Mouse (Mus musculus) neutrophil, adult 5-6 weeks (primary cell): ENCODE data around the gene Pex5. TPM values are rescaled to one million over a fixed set of nuclear protein-coding genes. Genes with fewer than 3 reads are reported as not detected.
A peak's percentile ranks its signal among the peaks of the same experiment; 100 is the strongest.

ENCODE experiments used
- ATAC-seq: fragments of 151-379, 151-347 bp; 2 replicates; pipeline ENCODE4 v1.8.0; 2017; ENCODE audit warnings: mild to moderate bottlenecking, moderate TSS enrichment; ENCODE audit not compliant: insufficient number of reproducible peaks, poor library complexity, low FRiP score, severe bottlenecking; ENCODE audit errors: extremely low read depth
- total RNA-seq: library from RNA; stranded (forward); fragments of 200-1000 nt; gene quantifications from 2 replicates; pipeline ENCODE4 v1.2.3, GENCODE M21; 2017

Pex5 gene
- total RNA-seq = 22.6 and 23.0 TPM in 2 replicates

- ATAC-seq = peak; percentile 89
These were observed at the start of gene Pex5 for GRCm38 (mm10) chr6:124414927-124415325. Gene Pex5 (minus strand): TSS chr6:124415067.

GRCm38 (mm10) chr6:124463881-124464291 is 49.0 kb upstream of the Pex5 start:
- no peak for ATAC-seq

DNA sequence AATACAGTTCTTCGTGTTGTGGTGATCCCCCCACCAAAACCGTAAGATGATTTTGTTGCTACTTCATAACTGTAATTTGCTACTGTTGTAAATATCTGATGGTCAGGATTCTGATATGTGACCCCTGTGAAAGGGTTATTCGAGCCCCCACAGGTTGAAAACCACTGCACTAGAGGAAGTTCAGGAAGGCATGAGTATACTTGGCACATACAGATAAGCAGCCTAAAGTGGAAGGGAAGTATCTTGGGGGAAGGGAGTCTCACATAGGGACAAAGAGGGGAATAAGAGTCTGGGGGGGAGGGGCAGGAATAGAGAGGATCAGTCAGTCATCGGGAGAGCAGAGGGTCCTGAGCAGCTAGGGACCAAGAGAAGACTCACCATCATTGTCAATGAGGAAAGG is 44.5 kb upstream of the Pex5 start:
- no peak for ATAC-seq

DNA sequence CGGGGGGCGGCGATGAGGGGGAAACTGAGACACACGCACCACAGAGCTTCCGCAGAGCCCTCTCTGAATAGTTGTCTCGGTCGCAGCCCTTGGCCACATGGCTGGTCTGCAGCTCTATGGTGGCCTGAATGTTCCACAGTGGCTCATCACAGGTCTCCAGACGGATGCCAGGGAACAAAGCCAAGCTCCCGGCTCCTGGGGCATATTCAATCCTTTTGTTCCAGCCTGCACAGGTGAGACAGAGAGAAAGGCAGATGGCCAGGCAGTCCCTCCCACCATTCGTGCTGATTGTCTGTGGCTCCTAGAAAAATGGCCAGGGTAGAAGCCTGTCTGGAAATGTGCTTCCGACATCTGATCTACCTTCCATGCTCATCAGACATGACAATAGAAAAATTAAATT is 43.6 kb upstream of the Pex5 start:
- ATAC-seq = no peak

DNA sequence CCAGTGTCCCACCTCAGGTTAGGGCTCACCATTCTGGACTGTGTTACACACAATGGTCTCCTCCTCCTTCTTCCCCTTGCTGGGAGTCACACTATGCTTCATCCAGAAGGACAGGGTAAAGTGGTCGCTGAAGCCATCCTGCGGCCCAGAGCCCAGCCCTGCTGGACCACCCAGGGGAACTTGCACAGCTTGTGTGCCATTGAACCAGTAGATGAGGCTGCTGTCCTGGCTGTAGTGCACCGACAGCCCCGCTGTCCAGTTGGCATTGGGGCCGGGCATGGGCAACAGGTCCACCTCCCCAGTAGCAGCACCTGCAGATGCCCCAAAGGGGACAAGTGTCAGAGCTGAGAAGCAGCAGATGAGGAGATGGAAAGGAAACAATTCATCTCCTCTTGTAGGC is 43.0 kb upstream of the Pex5 start:
- no peak for ATAC-seq

- no peak for ATAC-seq
These were observed 41.4 kb upstream of the Pex5 start for GRCm38 (mm10) chr6:124456243-124456642.

DNA sequence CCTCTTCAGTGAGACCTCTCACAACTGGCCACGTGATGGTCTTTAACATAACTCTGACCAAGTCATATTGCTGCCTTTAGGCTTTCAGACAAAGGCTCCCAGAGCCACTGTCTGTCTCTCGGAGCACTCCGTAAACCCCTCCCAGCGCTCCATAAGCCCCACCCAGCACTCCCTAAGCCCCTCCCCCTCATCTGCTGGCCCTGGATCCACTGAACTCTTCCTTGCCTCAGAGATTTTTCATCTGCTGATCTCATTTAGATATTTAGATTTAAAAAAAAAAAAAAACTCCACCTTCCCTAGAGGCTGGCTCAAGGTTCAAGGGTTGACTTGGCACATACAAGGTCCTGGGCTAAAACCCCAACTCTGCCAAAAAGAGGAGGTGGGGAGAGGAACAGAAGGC is 38.9 kb upstream of the Pex5 start:
- no peak for ATAC-seq

DNA sequence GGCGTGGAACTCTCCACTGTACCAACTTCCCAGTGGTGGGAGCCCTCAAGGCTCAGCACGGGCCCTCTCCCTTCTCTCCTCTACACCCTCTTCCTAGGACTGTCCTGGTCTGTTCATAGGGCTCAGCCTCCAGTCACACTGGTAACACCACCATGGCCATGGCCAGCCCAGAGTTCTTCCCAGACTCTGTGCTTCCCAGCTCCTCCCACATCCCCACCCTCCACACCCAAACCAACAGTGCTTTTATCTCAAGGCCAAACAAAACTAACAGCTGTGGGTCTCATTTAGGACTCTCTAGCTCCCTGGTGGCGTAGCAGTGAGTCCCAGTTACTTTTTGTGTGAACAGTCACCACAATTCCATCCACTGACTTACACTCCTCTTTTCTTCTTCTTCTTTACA is 37.1 kb upstream of the Pex5 start:
- ATAC-seq = no peak

- ATAC-seq = no peak
These were observed 35.0 kb upstream of the Pex5 start for GRCm38 (mm10) chr6:124449668-124450383.

- no peak for ATAC-seq
These were observed 34.2 kb upstream of the Pex5 start for GRCm38 (mm10) chr6:124448959-124449667.

DNA sequence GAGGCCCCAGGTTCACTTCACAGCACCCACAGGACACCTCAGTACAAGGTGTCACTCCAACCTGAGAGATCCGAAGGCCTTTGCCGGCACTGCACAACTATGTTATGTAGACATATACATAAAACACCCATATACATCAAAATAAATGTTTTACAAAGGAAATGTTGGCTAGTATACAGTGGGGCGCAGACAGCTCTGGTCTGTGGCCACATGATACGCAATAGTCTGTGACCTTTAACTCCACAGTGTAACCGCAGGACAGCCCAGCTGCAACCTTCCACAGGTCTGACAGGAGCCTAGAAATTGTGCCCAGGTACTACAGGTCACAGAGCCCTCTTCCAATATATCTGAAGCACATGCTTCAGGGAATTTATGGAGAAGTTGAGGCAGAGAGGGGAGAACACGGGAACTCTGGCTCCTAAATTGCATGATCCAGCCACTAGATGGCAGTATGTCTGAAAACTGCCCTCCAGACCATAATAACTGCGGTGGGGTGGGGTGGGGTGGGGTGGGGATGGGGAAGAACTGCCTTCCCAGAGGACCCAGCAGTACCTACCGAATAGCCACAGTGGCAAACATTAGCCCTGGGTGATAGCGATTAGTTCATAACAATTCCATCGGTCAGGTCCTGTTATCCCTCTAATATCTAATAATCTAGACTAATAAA is 33.5 kb upstream of the Pex5 start:
- ATAC-seq = no peak

GRCm38 (mm10) chr6:124447356-124447755 is 32.5 kb upstream of the Pex5 start:
- no peak for ATAC-seq

DNA sequence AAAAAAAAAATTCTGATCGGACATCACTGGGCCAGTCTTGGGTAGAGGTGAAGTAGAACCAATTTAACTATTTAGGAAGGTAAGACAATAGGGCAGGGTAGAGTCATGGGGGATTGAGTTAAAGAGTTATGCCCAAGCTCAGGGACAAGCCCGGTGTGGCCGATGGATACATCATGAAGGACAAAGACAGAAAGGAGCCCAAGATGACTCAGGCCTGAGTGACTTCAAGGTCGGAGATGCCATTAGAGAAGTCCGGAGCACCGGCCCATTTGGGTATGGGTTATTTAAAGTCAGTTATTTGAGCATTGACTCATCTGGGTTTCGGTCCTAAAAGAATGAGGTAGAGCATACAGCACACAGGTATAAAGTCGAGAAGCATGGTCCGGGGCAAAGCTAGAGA is 31.6 kb upstream of the Pex5 start:
- no peak for ATAC-seq

GRCm38 (mm10) chr6:124446024-124446423 is 31.2 kb upstream of the Pex5 start:
- no peak for ATAC-seq

DNA sequence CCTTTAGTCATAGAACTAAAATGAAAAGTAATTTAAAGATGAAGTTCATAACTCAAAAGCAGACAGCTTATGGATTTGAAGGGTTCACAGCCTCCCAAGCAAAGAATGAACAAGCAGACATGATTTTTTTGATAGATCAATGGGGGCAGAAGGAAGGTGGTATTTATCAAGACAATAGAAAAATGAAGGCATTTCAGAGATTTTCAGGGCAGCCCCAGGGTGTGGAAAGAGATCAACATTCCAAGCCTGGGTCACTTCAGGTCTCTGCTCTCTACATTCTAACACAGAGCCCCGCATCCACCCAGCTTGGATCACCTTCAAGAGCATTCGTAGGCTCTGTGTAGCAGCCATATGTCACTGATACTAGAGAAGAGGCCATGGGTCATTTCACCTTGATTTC is 28.5 kb upstream of the Pex5 start:
- no peak for ATAC-seq

DNA sequence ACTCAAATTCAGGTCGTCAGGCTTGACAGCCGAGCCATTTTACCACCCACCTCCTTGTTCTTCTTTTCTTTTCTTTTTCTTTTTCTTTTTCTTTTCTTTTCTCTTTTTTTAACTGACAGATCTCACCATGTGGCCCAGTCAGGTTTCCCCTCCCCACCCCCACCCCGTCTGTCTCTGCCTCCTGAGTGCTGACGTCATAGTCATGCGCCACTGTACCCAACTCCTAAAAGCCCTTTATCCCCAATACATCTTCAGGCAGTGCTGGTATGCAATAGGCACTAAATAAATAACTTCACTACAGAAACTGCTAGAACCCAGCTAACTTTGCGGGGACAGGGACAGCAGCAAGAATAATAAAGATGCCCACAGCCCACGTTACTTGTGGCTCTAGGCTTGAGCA is 21.4 kb upstream of the Pex5 start:
- no peak for ATAC-seq

GRCm38 (mm10) chr6:124435173-124435572 is 20.3 kb upstream of the Pex5 start:
- ATAC-seq = no peak

- no peak for ATAC-seq
These were observed 18.9 kb upstream of the Pex5 start for GRCm38 (mm10) chr6:124433688-124434324.

DNA sequence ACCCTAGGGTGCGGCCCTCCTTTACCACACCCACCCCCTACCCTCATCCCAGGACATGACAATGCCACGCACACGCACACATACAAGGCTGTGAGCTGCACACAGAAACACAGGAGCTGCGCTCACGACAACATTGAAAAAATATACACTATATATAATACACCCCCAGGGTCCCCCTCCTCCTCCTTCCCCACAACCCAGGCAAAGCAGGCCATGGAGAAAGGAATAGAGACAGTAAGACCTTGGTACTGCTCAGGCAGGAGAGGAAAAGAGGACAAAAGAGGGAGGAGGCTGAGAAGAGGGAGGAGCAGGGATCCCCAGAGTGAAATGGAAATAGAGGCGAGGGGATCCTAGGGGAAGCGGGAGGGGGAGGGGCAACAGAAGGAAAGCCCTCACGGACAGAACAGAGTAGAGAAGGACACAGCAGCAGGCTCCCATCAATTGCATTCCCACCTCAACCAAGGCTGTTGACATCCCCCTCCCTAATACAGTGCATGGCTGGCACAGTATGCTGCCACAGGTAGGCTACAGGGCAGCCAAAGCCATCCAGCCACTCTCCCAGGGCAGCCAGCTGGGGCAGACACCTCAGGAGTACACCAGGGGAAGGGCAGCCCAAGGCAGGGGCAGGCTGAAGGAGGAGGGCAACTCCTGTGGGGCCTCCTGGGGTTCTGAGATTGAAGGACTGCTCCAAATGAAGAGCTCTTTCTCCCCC is 16.1 kb upstream of the Pex5 start:
- ATAC-seq = no peak
